Mouse (Mus musculus) natural killer cell, adult 2 months (primary cell): Measurements from ENCODE around the gene Zmynd8.

Experiments
- DNase-seq, 2 experiments: peaks; one replicate each; pipeline ENCODE4 v3.0.0; 2022; ENCODE audit warnings: low spot score in 2 of 2

Gene Zmynd8

GRCm38 (mm10) chr2:165752704-165753103 is 146.1 kb downstream of the Zmynd8 start:
- no peak for DNase-seq

- no peak for DNase-seq
Measured at GRCm38 (mm10) chr2:165751068-165751467, 147.7 kb downstream of the Zmynd8 start.

GRCm38 (mm10) chr2:165748426-165748825 is 150.4 kb downstream of the Zmynd8 start:
- DNase-seq = no peak

GRCm38 (mm10) chr2:165747975-165748374 is 150.8 kb downstream of the Zmynd8 start:
- DNase-seq = no peak

GRCm38 (mm10) chr2:165745306-165746098 is 153.3 kb downstream of the Zmynd8 start:
- no peak for DNase-seq

- DNase-seq = no peak
Measured at GRCm38 (mm10) chr2:165742210-165742786, 156.5 kb downstream of the Zmynd8 start.

GRCm38 (mm10) chr2:165741526-165742050 is 157.2 kb downstream of the Zmynd8 start:
- no peak for DNase-seq

GRCm38 (mm10) chr2:165740982-165741381 is 157.8 kb downstream of the Zmynd8 start:
- no peak for DNase-seq

GRCm38 (mm10) chr2:165740381-165740780 is 158.4 kb downstream of the Zmynd8 start:
- no peak for DNase-seq

GRCm38 (mm10) chr2:165736297-165736696 is 162.5 kb downstream of the Zmynd8 start:
- DNase-seq = no peak
